Mouse (Mus musculus): Measurements from ENCODE around the gene Ssb. TPM values are rescaled to one million over a fixed set of nuclear protein-coding genes. Genes with fewer than 3 reads are reported as not detected.
A peak's percentile ranks its signal among the peaks of the same experiment; 100 is the strongest.

Gene Ssb
- 212 and 239 TPM in 2 replicates for polyA plus RNA-seq (2015; fragmentation: Nextera tagmentation; extraction: Ambion mirVana)

GRCm38 (mm10) chr2:69861485-69862091 is at the start of gene Ssb:
Ssb (plus strand) TSS chr2:69861562.
- Histone ChIP-seq H3K4me2 (ENCODE audit: low read length) (peak within 1 kb of the TSS; percentile 84), H3K27me3 (replicated peaks; ENCODE audit: control insufficient read depth, insufficient read depth, low read length) (no peaks in the 10 kb centered on the region), H3K27ac (ENCODE audit: low read depth, low read length) (peak within 1 kb of the TSS; percentile 93), H3K9me3 (ENCODE audit: control insufficient read depth, low read length) (no peaks in the 10 kb centered on the region), H3K4me1 (ENCODE audit: control insufficient read depth, insufficient read depth, low read depth, low read length) (peaks cover 18% of the 10 kb centered on the region), H3K36me3 (ENCODE audit: control insufficient read depth, insufficient read depth, low read length) (no peaks in the 10 kb centered on the region), H3K9ac (ENCODE audit: low read depth, low read length) (peak within 1 kb of the TSS; percentile 98), H3K4me3 (ENCODE audit: low read length) (peak within 1 kb of the TSS; percentile 99)
- ATAC-seq, result peak; percentile 98
- under 1% methylated on average over 58 of the region's 66 CpGs for WGBS

DNA sequence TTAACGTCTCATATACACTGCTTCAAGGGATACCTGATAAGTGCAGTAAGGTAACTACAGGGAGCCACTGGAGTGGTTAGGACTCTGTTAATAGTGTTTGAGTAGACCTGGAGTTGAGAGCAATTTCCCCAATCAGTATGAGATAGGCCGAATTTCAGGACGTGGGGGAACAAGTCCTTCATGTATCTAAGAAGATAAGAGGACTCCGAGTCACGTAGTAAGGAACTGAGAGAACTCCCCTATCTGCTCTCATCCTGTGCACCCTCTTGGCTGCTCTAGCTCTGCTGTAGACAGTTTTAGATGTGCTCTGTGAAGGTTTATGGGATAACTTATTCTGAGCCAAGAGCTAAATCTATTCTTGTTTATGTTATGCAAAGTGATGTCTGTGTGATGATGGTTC is 44.8 kb upstream of the Ssb start:
- H3K27me3 ChIP-seq (replicated peaks; ENCODE audit: control insufficient read depth, insufficient read depth, low read length), result no peaks in the 10 kb centered on the region
- WGBS, result 87% methylated on average over 5 of the region's 5 CpGs
- no peak overlapping the region for H3K4me2 ChIP-seq (ENCODE audit: low read length)
- H3K9ac ChIP-seq (ENCODE audit: low read depth, low read length), result no peak overlapping the region
- ATAC-seq, result no peak
- no peak overlapping the region for H3K27ac ChIP-seq (ENCODE audit: low read depth, low read length)
- H3K4me3 ChIP-seq (ENCODE audit: low read length), result no peak overlapping the region
- no peaks in the 10 kb centered on the region for H3K9me3 ChIP-seq (ENCODE audit: control insufficient read depth, low read length)
- peaks cover 2% of the 10 kb centered on the region for H3K4me1 ChIP-seq (ENCODE audit: control insufficient read depth, insufficient read depth, low read depth, low read length)
- H3K36me3 ChIP-seq (ENCODE audit: control insufficient read depth, insufficient read depth, low read length), result no peaks in the 10 kb centered on the region

- Histone ChIP-seq H3K4me3 (ENCODE audit: low read length) (no peak overlapping the region), H3K36me3 (ENCODE audit: control insufficient read depth, insufficient read depth, low read length) (no peaks in the 10 kb centered on the region), H3K9me3 (ENCODE audit: control insufficient read depth, low read length) (no peaks in the 10 kb centered on the region), H3K4me2 (ENCODE audit: low read length) (no peak overlapping the region), H3K9ac (ENCODE audit: low read depth, low read length) (no peak overlapping the region), H3K27me3 (replicated peaks; ENCODE audit: control insufficient read depth, insufficient read depth, low read length) (no peaks in the 10 kb centered on the region), H3K4me1 (ENCODE audit: control insufficient read depth, insufficient read depth, low read depth, low read length) (peaks cover 7% of the 10 kb centered on the region), H3K27ac (ENCODE audit: low read depth, low read length) (no peak overlapping the region)
- 88% methylated on average over 9 of the region's 9 CpGs for WGBS
- ATAC-seq, result no peak
These were observed 42.8 kb upstream of the Ssb start for GRCm38 (mm10) chr2:69818350-69819085.

GRCm38 (mm10) chr2:69820201-69820600 is 41.2 kb upstream of the Ssb start:
- no peak overlapping the region for H3K4me2 ChIP-seq (ENCODE audit: low read length)
- H3K27ac ChIP-seq (ENCODE audit: low read depth, low read length), result no peak overlapping the region
- H3K36me3 ChIP-seq (ENCODE audit: control insufficient read depth, insufficient read depth, low read length), result no peaks in the 10 kb centered on the region
- H3K27me3 ChIP-seq (replicated peaks; ENCODE audit: control insufficient read depth, insufficient read depth, low read length), result no peaks in the 10 kb centered on the region
- no peak overlapping the region for H3K4me3 ChIP-seq (ENCODE audit: low read length)
- H3K9me3 ChIP-seq (ENCODE audit: control insufficient read depth, low read length), result no peaks in the 10 kb centered on the region
- H3K4me1 ChIP-seq (ENCODE audit: control insufficient read depth, insufficient read depth, low read depth, low read length), result peaks cover 18% of the 10 kb centered on the region
- WGBS, result 70% methylated on average over 1 of the region's 1 CpGs
- H3K9ac ChIP-seq (ENCODE audit: low read depth, low read length), result no peak overlapping the region
- ATAC-seq, result no peak

GRCm38 (mm10) chr2:69821711-69822110 is 39.7 kb upstream of the Ssb start, which contains the start of gene Klhl23:
Klhl23 (plus strand) TSS chr2:69821944.
- peak within 1 kb of the TSS; percentile 99 for H3K9ac ChIP-seq (ENCODE audit: low read depth, low read length)
- ATAC-seq, result no peak
- H3K9me3 ChIP-seq (ENCODE audit: control insufficient read depth, low read length), result no peaks in the 10 kb centered on the region
- peak within 1 kb of the TSS; percentile 77 for H3K4me3 ChIP-seq (ENCODE audit: low read length)
- 20% methylated on average over 8 of the region's 8 CpGs for WGBS
- H3K4me2 ChIP-seq (ENCODE audit: low read length), result peak within 1 kb of the TSS; percentile 65
- H3K4me1 ChIP-seq (ENCODE audit: control insufficient read depth, insufficient read depth, low read depth, low read length), result peaks cover 25% of the 10 kb centered on the region
- H3K27me3 ChIP-seq (replicated peaks; ENCODE audit: control insufficient read depth, insufficient read depth, low read length), result no peaks in the 10 kb centered on the region
- peak within 1 kb of the TSS; percentile 97 for H3K27ac ChIP-seq (ENCODE audit: low read depth, low read length)
- H3K36me3 ChIP-seq (ENCODE audit: control insufficient read depth, insufficient read depth, low read length), result no peaks in the 10 kb centered on the region

- Histone ChIP-seq H3K4me3 (ENCODE audit: low read length) (peak overlapping the region; percentile 77), H3K36me3 (ENCODE audit: control insufficient read depth, insufficient read depth, low read length) (no peaks in the 10 kb centered on the region), H3K4me2 (ENCODE audit: low read length) (peak overlapping the region; percentile 65), H3K9me3 (ENCODE audit: control insufficient read depth, low read length) (no peaks in the 10 kb centered on the region), H3K9ac (ENCODE audit: low read depth, low read length) (peak overlapping the region; percentile 99), H3K27me3 (replicated peaks; ENCODE audit: control insufficient read depth, insufficient read depth, low read length) (no peaks in the 10 kb centered on the region), H3K4me1 (ENCODE audit: control insufficient read depth, insufficient read depth, low read depth, low read length) (peaks cover 25% of the 10 kb centered on the region), H3K27ac (ENCODE audit: low read depth, low read length) (peak overlapping the region; percentile 97)
- peak; percentile 83 for ATAC-seq
- 0% methylated on average over 45 of the region's 80 CpGs for WGBS
These were observed 38.8 kb upstream of the Ssb start for GRCm38 (mm10) chr2:69822361-69823128.

GRCm38 (mm10) chr2:69823129-69823677 is 38.2 kb upstream of the Ssb start:
- H3K4me1 ChIP-seq (ENCODE audit: control insufficient read depth, insufficient read depth, low read depth, low read length), result peaks cover 27% of the 10 kb centered on the region
- ATAC-seq, result peak; percentile 86
- H3K9ac ChIP-seq (ENCODE audit: low read depth, low read length), result peak overlapping the region; percentile 99
- peak overlapping the region; percentile 65 for H3K4me2 ChIP-seq (ENCODE audit: low read length)
- no peaks in the 10 kb centered on the region for H3K27me3 ChIP-seq (replicated peaks; ENCODE audit: control insufficient read depth, insufficient read depth, low read length)
- peak overlapping the region; percentile 77 for H3K4me3 ChIP-seq (ENCODE audit: low read length)
- H3K27ac ChIP-seq (ENCODE audit: low read depth, low read length), result peak overlapping the region; percentile 97
- WGBS, result 1% methylated on average over 30 of the region's 45 CpGs
- H3K36me3 ChIP-seq (ENCODE audit: control insufficient read depth, insufficient read depth, low read length), result no peaks in the 10 kb centered on the region
- H3K9me3 ChIP-seq (ENCODE audit: control insufficient read depth, low read length), result no peaks in the 10 kb centered on the region

DNA sequence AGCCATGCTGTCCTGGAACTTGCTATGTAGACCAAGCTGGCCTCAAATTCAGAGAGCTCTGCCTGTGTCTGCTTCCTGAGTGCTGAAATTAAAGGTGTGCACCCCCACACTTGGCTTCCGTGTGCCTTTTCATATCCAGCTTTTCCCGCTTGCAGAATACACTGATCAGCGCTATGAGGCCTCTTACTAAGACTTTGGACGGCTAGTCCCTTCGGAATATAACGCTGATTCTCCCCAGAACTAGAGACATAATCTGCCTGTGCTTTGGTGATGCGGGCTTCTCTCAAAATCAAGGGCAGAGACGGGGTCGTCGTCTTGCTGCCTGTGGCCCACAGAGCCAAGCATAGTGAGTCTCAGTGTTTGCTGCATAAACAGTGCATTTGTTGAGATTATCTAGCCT is 35.5 kb upstream of the Ssb start:
- H3K36me3 ChIP-seq (ENCODE audit: control insufficient read depth, insufficient read depth, low read length), result peaks cover 8% of the 10 kb centered on the region
- no peaks in the 10 kb centered on the region for H3K27me3 ChIP-seq (replicated peaks; ENCODE audit: control insufficient read depth, insufficient read depth, low read length)
- peak overlapping the region; percentile 33 for H3K27ac ChIP-seq (ENCODE audit: low read depth, low read length)
- WGBS, result 72% methylated on average over 10 of the region's 10 CpGs
- ATAC-seq, result no peak
- H3K4me3 ChIP-seq (ENCODE audit: low read length), result no peak overlapping the region
- no peaks in the 10 kb centered on the region for H3K9me3 ChIP-seq (ENCODE audit: control insufficient read depth, low read length)
- peak overlapping the region; percentile 19; the same call in 1 of the 2 replicates for H3K9ac ChIP-seq (ENCODE audit: low read depth, low read length)
- H3K4me1 ChIP-seq (ENCODE audit: control insufficient read depth, insufficient read depth, low read depth, low read length), result peaks cover 28% of the 10 kb centered on the region
- H3K4me2 ChIP-seq (ENCODE audit: low read length), result no peak overlapping the region
